Mouse (Mus musculus): Measurements from ENCODE around the gene Gabrg1. TPM values are rescaled to one million over a fixed set of nuclear protein-coding genes. Genes with fewer than 3 reads are reported as not detected.

The Gabrg1 gene
- total RNA-seq (2021): not detected

GRCm38 (mm10) chr5:70842192-70843095 lies at the start of gene Gabrg1:
TSS of gene Gabrg1 (minus strand) at chr5:70842617.
- intact Hi-C loops (cut with DNase I): no loop called here
- DNase-seq: no peak

GRCm38 (mm10) chr5:70884026-70884425 lies 41.6 kb upstream of the Gabrg1 start:
- intact Hi-C loops (cut with DNase I): no loop called here

GRCm38 (mm10) chr5:70870081-70870480 lies 27.7 kb upstream of the Gabrg1 start:
- DNase-seq: no peak
- intact Hi-C loops (cut with DNase I): no loop called here

More at GRCm38 (mm10) chr5:70884026-70884425, 41.6 kb upstream of the Gabrg1 start:
- DNase-seq: no peak

- intact Hi-C loops (cut with DNase I): no loop called here
- DNase-seq: no peak
Measured at GRCm38 (mm10) chr5:70843096-70843734, 798 bp upstream of the Gabrg1 start.

GRCm38 (mm10) chr5:70818681-70819080 lies 23.7 kb downstream of the Gabrg1 start:
- intact Hi-C loops (cut with DNase I): no loop called here
- DNase-seq: no peak

- no peak for DNase-seq
- intact Hi-C loops (cut with DNase I): no loop called here
Measured at GRCm38 (mm10) chr5:70736156-70736555, 106.3 kb downstream of the Gabrg1 start.

GRCm38 (mm10) chr5:70704361-70704760 lies 138.1 kb downstream of the Gabrg1 start:
- intact Hi-C loops (cut with DNase I): no loop called here
- DNase-seq: no peak
